Mouse (Mus musculus) c-Kit-positive CD71-positive TER-119-negative erythroid progenitor cells, embryonic 14.5 days (primary cell): ENCODE measurements around the gene Cd40.
A peak's percentile ranks its signal among the peaks of the same experiment; 100 is the strongest.

Experiments used
- DNase-seq: peaks from one replicate; pipeline ENCODE4 v3.0.0-alpha.2; 2013; ENCODE audit warnings: low read depth

Cd40 gene

GRCm38 (mm10) chr2:165056377-165057085 lies 1.1 kb downstream of the Cd40 start:
- DNase-seq, result no peak

GRCm38 (mm10) chr2:165059961-165060360 lies 4.5 kb downstream of the Cd40 start:
- DNase-seq, result no peak

GRCm38 (mm10) chr2:165061638-165062433 lies 6.4 kb downstream of the Cd40 start:
- DNase-seq, result no peak

- DNase-seq, result no peak
Observed at GRCm38 (mm10) chr2:165064489-165064888, 9.1 kb downstream of the Cd40 start.

- no peak for DNase-seq
Observed at GRCm38 (mm10) chr2:165068806-165069205, 13.4 kb downstream of the Cd40 start.

- DNase-seq, result no peak
Observed at GRCm38 (mm10) chr2:165070096-165070816, 14.8 kb downstream of the Cd40 start.

GRCm38 (mm10) chr2:165073381-165073781 lies 18.0 kb downstream of the Cd40 start:
- DNase-seq, result no peak

GRCm38 (mm10) chr2:165074081-165074884 lies 18.9 kb downstream of the Cd40 start:
- DNase-seq, result no peak

GRCm38 (mm10) chr2:165074937-165075336 lies 19.5 kb downstream of the Cd40 start:
- DNase-seq, result peak; percentile 34

GRCm38 (mm10) chr2:165077055-165077454 lies 21.6 kb downstream of the Cd40 start:
- DNase-seq, result no peak

- DNase-seq, result no peak
Observed at GRCm38 (mm10) chr2:165078045-165078444, 22.6 kb downstream of the Cd40 start.

GRCm38 (mm10) chr2:165078605-165079004 lies 23.2 kb downstream of the Cd40 start:
- DNase-seq, result no peak

GRCm38 (mm10) chr2:165080657-165081056 lies 25.2 kb downstream of the Cd40 start:
- DNase-seq, result no peak

GRCm38 (mm10) chr2:165081257-165081656 lies 25.8 kb downstream of the Cd40 start:
- DNase-seq, result no peak

- DNase-seq, result no peak
Observed at GRCm38 (mm10) chr2:165086634-165087033, 31.2 kb downstream of the Cd40 start.

- DNase-seq, result no peak
Observed at GRCm38 (mm10) chr2:165089470-165089869, 34.0 kb downstream of the Cd40 start.

- DNase-seq, result no peak
Observed at GRCm38 (mm10) chr2:165090650-165091049, 35.2 kb downstream of the Cd40 start, which contains the start of gene 1700025C18Rik. 1700025C18Rik (minus strand) TSS chr2:165090750.

GRCm38 (mm10) chr2:165091433-165091965 lies 36.1 kb downstream of the Cd40 start:
- no peak for DNase-seq

GRCm38 (mm10) chr2:165092393-165092792 lies 37.0 kb downstream of the Cd40 start:
- DNase-seq, result no peak

- DNase-seq, result no peak
Observed at GRCm38 (mm10) chr2:165096367-165096766, 40.9 kb downstream of the Cd40 start.

- no peak for DNase-seq
Observed at GRCm38 (mm10) chr2:165098861-165099260, 43.4 kb downstream of the Cd40 start.
